Mouse (Mus musculus) hindbrain, embryonic 14.5 days (tissue): ENCODE results near the gene Phpt1. TPM values are rescaled to one million over a fixed set of nuclear protein-coding genes. Genes with fewer than 3 reads are reported as not detected.
A peak's percentile ranks its signal among the peaks of the same experiment; 100 is the strongest.

Experiments
- ATAC-seq: fragments of 200-750 bp; cut with Nextera tagmentation; 2 replicates; pipeline ENCODE4 v1.8.0; 2017; ENCODE audit warnings: moderate number of reproducible peaks, mild to moderate bottlenecking, moderate TSS enrichment, moderate library complexity; ENCODE audit not compliant: low FRiP score
- DNase-seq: peaks from one replicate; pipeline ENCODE4 v3.0.0-alpha.2; 2015; ENCODE audit warnings: low spot score
- H3K27ac ChIP-seq: fragments of 300-500 bp; sonication (generic); 2 replicates; pipeline ENCODE4 v1.5.1; 2014; ENCODE audit warnings: mild to moderate bottlenecking, moderate library complexity
- H3K27me3 ChIP-seq: fragments of 300-500 bp; sonication (generic); 2 replicates; pipeline ENCODE4 v1.6.1; 2014; ENCODE audit warnings: mild to moderate bottlenecking, low read length, mixed read lengths; ENCODE audit not compliant: control insufficient read depth, insufficient read depth
- H3K36me3 ChIP-seq: fragments of 300-500 bp; sonication (generic); replicated peaks from 2 replicates; pipeline ENCODE4 v1.6.1; 2014; ENCODE audit not compliant: control insufficient read depth, insufficient read depth
- H3K4me1 ChIP-seq: fragments of 300-500 bp; sonication (generic); replicated peaks from 2 replicates; pipeline ENCODE4 v1.6.1; 2014; ENCODE audit warnings: antibody characterized with exemption, low read length, mixed read lengths; ENCODE audit not compliant: control insufficient read depth, insufficient read depth
- H3K4me2 ChIP-seq: fragments of 300-500 bp; sonication (generic); replicated peaks from 2 replicates; pipeline ENCODE4 v1.6.1; 2014; ENCODE audit warnings: mild to moderate bottlenecking, moderate library complexity
- H3K4me3 ChIP-seq: fragments of 300-500 bp; sonication (generic); replicated peaks from 2 replicates; pipeline ENCODE4 v1.5.1; 2014; ENCODE audit warnings: mild to moderate bottlenecking, low read length
- H3K9ac ChIP-seq: fragments of 300-500 bp; sonication (generic); 2 replicates; pipeline ENCODE4 v1.6.1; 2014
- H3K9me3 ChIP-seq: fragments of 300-500 bp; sonication (generic); 2 replicates; pipeline ENCODE4 v1.6.1; 2016; ENCODE audit warnings: low read length; ENCODE audit not compliant: control insufficient read depth
- WGBS: fragments of 180-500 bp; shearing (Covaris S2); extraction: QIAGEN DNeasy Blood & Tissue Kit; methylation state at CpG from one replicate; pipeline ENCODE4 v1.1.7; 2014; 5-methylcytosine and 5-hydroxymethylcytosine counted together
- polyA plus RNA-seq: library from polyadenylated mRNA; unstranded; fragments of >200 nt; fragmentation: Nextera tagmentation; extraction: Ambion mirVana; gene quantifications from 2 replicates; pipeline ENCODE4 v1.2.1, GENCODE M21; 2014

Gene Phpt1
- polyA plus RNA-seq, result 171 and 187 TPM in 2 replicates

GRCm38 (mm10) chr2:25574579-25575431 is at the start of gene Phpt1, which contains the start of gene Mamdc4:
Gene Phpt1 (minus strand): TSS chr2:25575224.
Gene Mamdc4 (minus strand): TSS chr2:25574845.
- under 1% methylated on average over 42 of the region's 45 CpGs for WGBS
- H3K4me1 ChIP-seq, result peaks cover 28% of the 10 kb centered on the region
- DNase-seq (peak; percentile 97), ATAC-seq (peak; percentile 99)
- peak within 1 kb of the TSS; percentile 85 for H3K27ac ChIP-seq
- peak within 1 kb of the TSS; percentile 51 for H3K4me3 ChIP-seq
- H3K9ac ChIP-seq, result peak within 1 kb of the TSS; percentile 56
- H3K27me3 ChIP-seq, result peaks cover 44% of the 10 kb centered on the region
- H3K36me3 ChIP-seq, result peaks cover 16% of the 10 kb centered on the region
- peak within 1 kb of the TSS; percentile 90 for H3K4me2 ChIP-seq
- no peaks in the 10 kb centered on the region for H3K9me3 ChIP-seq

- no peaks in the 10 kb centered on the region for H3K36me3 ChIP-seq
- DNase-seq (peak; percentile 76), ATAC-seq (peak; percentile 95)
- no peaks in the 10 kb centered on the region for H3K9me3 ChIP-seq
- peak within 1 kb of the TSS; percentile 46; the same call in 1 of the 2 replicates for H3K27ac ChIP-seq
- H3K4me3 ChIP-seq, result peak within 1 kb of the TSS; percentile 42
- H3K4me1 ChIP-seq, result peaks cover 7% of the 10 kb centered on the region; the same call in 1 of the 2 replicates
- peaks cover 18% of the 10 kb centered on the region for H3K27me3 ChIP-seq
- 7% methylated on average over 34 of the region's 34 CpGs for WGBS
- H3K4me2 ChIP-seq, result peak within 1 kb of the TSS; percentile 62
- peak within 1 kb of the TSS; percentile 69 for H3K9ac ChIP-seq
Measured at GRCm38 (mm10) chr2:25621229-25622200, 46.5 kb upstream of the Phpt1 start, which contains the start of gene Tmem141. Gene Tmem141 (minus strand): TSS chr2:25622005.

GRCm38 (mm10) chr2:25620852-25621228 is 45.8 kb upstream of the Phpt1 start:
- no peak for ATAC-seq
- Histone ChIP-seq H3K27ac (no peak overlapping the region), H3K4me2 (peak overlapping the region; percentile 62), H3K27me3 (peaks cover 24% of the 10 kb centered on the region), H3K4me1 (peaks cover 7% of the 10 kb centered on the region; the same call in 1 of the 2 replicates), H3K9me3 (no peaks in the 10 kb centered on the region), H3K36me3 (no peaks in the 10 kb centered on the region), H3K4me3 (peak overlapping the region; percentile 42), H3K9ac (0 out of 2 replicates have a peak overlapping the region, but pooled peaks have one; percentile 69)
- WGBS, result 85% methylated on average over 4 of the region's 4 CpGs
- no peak for DNase-seq

GRCm38 (mm10) chr2:25620386-25620785 is 45.4 kb upstream of the Phpt1 start:
- H3K9me3 ChIP-seq, result no peaks in the 10 kb centered on the region
- peaks cover 29% of the 10 kb centered on the region for H3K27me3 ChIP-seq
- H3K4me3 ChIP-seq, result no peak overlapping the region
- H3K36me3 ChIP-seq, result no peaks in the 10 kb centered on the region
- peaks cover 7% of the 10 kb centered on the region; the same call in 1 of the 2 replicates for H3K4me1 ChIP-seq
- no peak overlapping the region for H3K4me2 ChIP-seq
- DNase-seq (no peak), ATAC-seq (no peak)
- WGBS, result 84% methylated on average over 6 of the region's 6 CpGs
- no peak overlapping the region for H3K9ac ChIP-seq
- H3K27ac ChIP-seq, result no peak overlapping the region

GRCm38 (mm10) chr2:25617578-25617977 is 42.6 kb upstream of the Phpt1 start, which contains the start of gene Ccdc183:
Gene Ccdc183 (minus strand): TSS chr2:25617678.
- peaks cover 41% of the 10 kb centered on the region for H3K27me3 ChIP-seq
- WGBS, result 74% methylated on average over 3 of the region's 3 CpGs
- ATAC-seq (no peak), DNase-seq (no peak)
- H3K36me3 ChIP-seq, result no peaks in the 10 kb centered on the region
- H3K4me3 ChIP-seq, result no peak within 1 kb of the TSS
- H3K9me3 ChIP-seq, result no peaks in the 10 kb centered on the region
- H3K4me2 ChIP-seq, result no peak within 1 kb of the TSS
- H3K4me1 ChIP-seq, result peaks cover 7% of the 10 kb centered on the region; the same call in 1 of the 2 replicates
- H3K27ac ChIP-seq, result no peak within 1 kb of the TSS
- no peak within 1 kb of the TSS for H3K9ac ChIP-seq

- no peak overlapping the region for H3K9ac ChIP-seq
- no peaks in the 10 kb centered on the region for H3K36me3 ChIP-seq
- no peaks in the 10 kb centered on the region for H3K9me3 ChIP-seq
- no peak overlapping the region for H3K4me3 ChIP-seq
- H3K4me1 ChIP-seq, result peaks cover 6% of the 10 kb centered on the region; the same call in 1 of the 2 replicates
- H3K4me2 ChIP-seq, result no peak overlapping the region
- no peak for DNase-seq
- ATAC-seq, result no peak
- 17% methylated on average over 22 of the region's 22 CpGs for WGBS
- no peak overlapping the region for H3K27ac ChIP-seq
- H3K27me3 ChIP-seq, result peaks cover 41% of the 10 kb centered on the region
Measured at GRCm38 (mm10) chr2:25616398-25616797, 41.4 kb upstream of the Phpt1 start.

GRCm38 (mm10) chr2:25608671-25609070 is 33.6 kb upstream of the Phpt1 start:
- H3K36me3 ChIP-seq, result no peaks in the 10 kb centered on the region
- H3K9me3 ChIP-seq, result no peaks in the 10 kb centered on the region
- WGBS, result 73% methylated on average over 10 of the region's 10 CpGs
- H3K4me2 ChIP-seq, result peak overlapping the region; percentile 63
- H3K4me1 ChIP-seq, result peaks cover 13% of the 10 kb centered on the region
- no peaks in the 10 kb centered on the region for H3K27me3 ChIP-seq
- H3K4me3 ChIP-seq, result peak overlapping the region; percentile 83
- H3K27ac ChIP-seq, result peak overlapping the region; percentile 55; the same call in 1 of the 2 replicates
- DNase-seq (no peak), ATAC-seq (peak; percentile 10; the same call in 1 of the 2 replicates)
- peak overlapping the region; percentile 26; the same call in 1 of the 2 replicates for H3K9ac ChIP-seq

GRCm38 (mm10) chr2:25607761-25608622 is 33.0 kb upstream of the Phpt1 start, which contains the start of gene Rabl6:
Gene Rabl6 (minus strand): TSS chr2:25608521.
- H3K27me3 ChIP-seq, result no peaks in the 10 kb centered on the region
- H3K9me3 ChIP-seq, result no peaks in the 10 kb centered on the region
- 0 out of 2 replicates have a peak, but pooled peaks cover 1% of the 10 kb centered on the region for H3K36me3 ChIP-seq
- under 1% methylated on average over 79 of the region's 80 CpGs for WGBS
- peak within 1 kb of the TSS; percentile 91 for H3K27ac ChIP-seq
- ATAC-seq, result peak; percentile 93
- peak within 1 kb of the TSS; percentile 83 for H3K4me3 ChIP-seq
- H3K4me1 ChIP-seq, result peaks cover 13% of the 10 kb centered on the region
- peak within 1 kb of the TSS; percentile 92 for H3K9ac ChIP-seq
- peak; percentile 92 for DNase-seq
- H3K4me2 ChIP-seq, result peak within 1 kb of the TSS; percentile 63
